10 mouse cellular contexts compared by ENCODE assay signal in the genomic region with DNA sequence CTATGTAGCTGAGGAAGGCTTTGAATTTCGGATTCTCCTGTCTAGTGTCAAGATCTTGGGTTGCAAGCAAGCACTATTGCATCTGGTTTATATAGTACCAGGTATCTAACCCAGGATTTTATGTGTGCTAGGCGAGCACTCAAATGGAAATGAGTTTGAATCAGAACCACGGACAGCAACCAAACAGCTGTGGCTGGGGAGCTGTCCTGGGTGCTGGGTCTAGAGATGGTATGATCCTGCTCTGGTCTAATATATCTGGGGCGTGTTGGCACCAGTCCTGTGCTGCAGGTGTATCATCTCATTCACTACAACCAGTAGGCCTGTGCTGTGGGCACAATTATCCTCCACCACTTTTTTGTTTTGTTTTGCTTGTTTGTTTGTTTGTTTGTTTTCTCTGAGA.
A peak's percentile ranks its signal among the peaks of the same experiment; 100 is the strongest.
DNase-seq lines count a peak whose midpoint lies in the region; ATAC-seq and TF ChIP-seq lines count a peak whose summit lies in the region.
"Had no signal": no experiment of that assay in that cellular context is flagged by ENCODE, and none has a peak within 500 bp of the region (broad histone marks: within the 10 kb centered on the region; RNA-seq: fewer than 3 reads in every experiment).

No protein-coding gene starts in this region.

- no peak overlapping the region for H3K4me3 ChIP-seq in forebrain, postnatal 0 days (ENCODE audit: low read depth, low read length)
- no peak overlapping the region for H3K4me3 ChIP-seq in forebrain, embryonic 14.5 days (ENCODE audit: low read depth, low read length)
- H3K4me3 ChIP-seq: heart, embryonic 15.5 days had no signal

- no peaks in the 10 kb centered on the region for H3K9me3 ChIP-seq in forebrain, postnatal 0 days (ENCODE audit: low read length)
- H3K9me3 ChIP-seq in forebrain, embryonic 14.5 days (replicated peaks; ENCODE audit: control insufficient read depth, low read length): no peaks in the 10 kb centered on the region
- H3K9me3 ChIP-seq: heart, embryonic 15.5 days had no signal

- no peak for ATAC-seq in forebrain, postnatal 0 days
- ATAC-seq in forebrain, embryonic 14.5 days: no peak
- ATAC-seq: Patski had no signal

- H3K36me3 ChIP-seq in forebrain, postnatal 0 days (ENCODE audit: insufficient read depth): no peaks in the 10 kb centered on the region
- H3K36me3 ChIP-seq in forebrain, embryonic 14.5 days (ENCODE audit: control insufficient read depth, insufficient read depth, low read length): no peaks in the 10 kb centered on the region
- H3K36me3 ChIP-seq: heart, embryonic 15.5 days had no signal

- H3K27ac ChIP-seq in forebrain, postnatal 0 days (ENCODE audit: low read depth, low read length): no peak overlapping the region
- no peak overlapping the region for H3K27ac ChIP-seq in forebrain, embryonic 14.5 days (ENCODE audit: low read depth, low read length)
- H3K27ac ChIP-seq: heart, embryonic 15.5 days had no signal

- H3K4me1 ChIP-seq in forebrain, postnatal 0 days (ENCODE audit: insufficient read depth): no peaks in the 10 kb centered on the region
- 0 out of 2 replicates have a peak, but pooled peaks cover under 1% of the 10 kb centered on the region for H3K4me1 ChIP-seq in forebrain, embryonic 14.5 days (ENCODE audit: control insufficient read depth, insufficient read depth, low read length)
- H3K4me1 ChIP-seq: heart, embryonic 15.5 days had no signal

- peak; percentile 25 for DNase-seq in forebrain, postnatal 0 days
- no peak for DNase-seq in forebrain, embryonic 14.5 days (ENCODE audit: low spot score)
- DNase-seq in urinary bladder, postnatal 36 days (ENCODE audit: low spot score in 2 of 2): peak; percentile 8 to 14
- DNase-seq in urinary bladder, postnatal 4 days (ENCODE audit: low spot score in 2 of 2): no peak
- DNase-seq in kidney, postnatal 4 days: peak; percentile 80 to 81
- DNase-seq in retina, postnatal 1 day: peak; percentile 50
- DNase-seq in right cerebral cortex, postnatal 4 days: no peak
- no peak for DNase-seq in layer of hippocampus, postnatal 36 days

- TF ChIP-seq CTCF in forebrain, postnatal 0 days (IDR thresholded peaks at IDR 0.05; ENCODE audit: low read depth): no peak

- no peak overlapping the region for H3K9ac ChIP-seq in forebrain, postnatal 0 days
- no peak overlapping the region for H3K9ac ChIP-seq in forebrain, embryonic 14.5 days (ENCODE audit: low read length)
- H3K9ac ChIP-seq: heart, embryonic 15.5 days had no signal

- no peaks in the 10 kb centered on the region for H3K27me3 ChIP-seq in forebrain, postnatal 0 days (ENCODE audit: insufficient read depth, low read length)
- no peaks in the 10 kb centered on the region for H3K27me3 ChIP-seq in forebrain, embryonic 14.5 days (replicated peaks; ENCODE audit: control insufficient read depth, insufficient read depth, low read length)

- WGBS in forebrain, postnatal 0 days: 29% methylated on average over 4 of the region's 4 CpGs
- WGBS in forebrain, embryonic 14.5 days: 25% methylated on average over 4 of the region's 4 CpGs

- H3K4me2 ChIP-seq in forebrain, postnatal 0 days (ENCODE audit: low read depth): no peak overlapping the region
- no peak overlapping the region for H3K4me2 ChIP-seq in forebrain, embryonic 14.5 days (ENCODE audit: low read length)
- H3K4me2 ChIP-seq: heart, embryonic 15.5 days had no signal

Comparison
In these comparisons a context has a peak if more than half of its experiments do, and no peak if none do; other contexts are left out.
1. DNase-seq: peak in forebrain, postnatal 0 days (single experiment), urinary bladder, postnatal 36 days (2 of 2), kidney, postnatal 4 days (2 of 2) and retina, postnatal 1 day (single experiment); none in forebrain, embryonic 14.5 days (single experiment), urinary bladder, postnatal 4 days (0 of 2), right cerebral cortex, postnatal 4 days (single experiment) and layer of hippocampus, postnatal 36 days (0 of 2).